Mouse (Mus musculus): ENCODE results near the gene Zfp239.
"Not testable (repeated sequence)": the region's sequence is repeated elsewhere in the genome, so short reads cannot be mapped to it uniquely, and the experiment has no call there.

The Zfp239 gene

GRCm38 (mm10) chr6:117861848-117862247, at the start of gene Zfp239:
Zfp239 (plus strand) TSS chr6:117862100.
- DNase-seq (ENCODE audit: low read depth, low spot score): no peak

GRCm38 (mm10) chr6:117814681-117815080, 47.2 kb upstream of the Zfp239 start:
- DNase-seq (ENCODE audit: low read depth, low spot score): no peak

- DNase-seq (ENCODE audit: low read depth, low spot score): no peak
Observed at GRCm38 (mm10) chr6:117817108-117817541, 44.8 kb upstream of the Zfp239 start.

GRCm38 (mm10) chr6:117820327-117820726, 41.6 kb upstream of the Zfp239 start:
- DNase-seq (ENCODE audit: low read depth, low spot score): no peak

GRCm38 (mm10) chr6:117825369-117825768, 36.5 kb upstream of the Zfp239 start:
- no peak for DNase-seq (ENCODE audit: low read depth, low spot score)

DNA sequence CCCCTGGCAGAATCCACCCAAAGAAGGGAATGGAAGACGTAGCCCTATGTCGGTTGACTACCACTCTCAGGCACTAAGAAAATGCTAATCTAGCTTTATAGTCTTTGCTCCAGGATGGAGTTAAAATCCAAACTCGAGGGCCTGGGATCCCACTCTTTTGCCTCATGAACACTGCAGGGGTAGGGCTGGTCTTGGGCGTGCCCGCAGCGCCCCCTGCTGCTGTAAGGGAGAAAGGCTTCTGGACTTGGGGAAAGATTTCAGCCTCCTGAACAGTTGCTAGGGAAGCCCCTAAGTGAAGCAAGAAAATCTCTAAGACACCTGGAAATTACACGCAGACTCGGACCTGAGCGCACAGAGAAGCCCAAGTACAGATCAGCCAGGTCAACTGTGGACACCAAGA, 33.6 kb upstream of the Zfp239 start:
- no peak for DNase-seq (ENCODE audit: low read depth, low spot score)

- peak; percentile 91 for DNase-seq (ENCODE audit: low read depth, low spot score)
Observed at GRCm38 (mm10) chr6:117840686-117841510, 21.0 kb upstream of the Zfp239 start, which contains the start of gene Zfp637. Zfp637 (plus strand) TSS chr6:117841180.

GRCm38 (mm10) chr6:117841511-117841955, 20.4 kb upstream of the Zfp239 start:
- peak; percentile 18 for DNase-seq (ENCODE audit: low read depth, low spot score)

DNA sequence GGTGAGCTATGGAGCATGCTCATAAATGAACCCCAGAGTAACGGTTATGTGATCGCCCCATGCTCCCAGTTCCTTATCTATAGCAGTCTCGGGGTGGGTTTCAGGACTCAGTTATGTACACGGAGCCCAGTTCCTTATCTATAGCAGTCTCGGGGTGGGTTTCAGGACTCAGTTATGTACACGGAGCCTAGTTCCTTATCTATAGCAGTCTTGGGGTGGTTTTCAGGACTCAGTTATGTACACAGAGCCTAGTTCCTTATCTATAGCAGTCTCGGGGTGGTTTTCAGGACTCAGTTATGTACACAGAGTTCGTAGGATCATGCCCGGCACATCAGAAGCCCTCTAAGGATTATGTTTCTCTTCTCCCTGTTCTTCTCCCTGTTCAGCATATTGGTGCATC, 17.3 kb upstream of the Zfp239 start:
- DNase-seq (ENCODE audit: low read depth, low spot score): no peak

GRCm38 (mm10) chr6:117846671-117847070, 15.2 kb upstream of the Zfp239 start:
- DNase-seq (ENCODE audit: low read depth, low spot score): not testable (repeated sequence)

- no peak for DNase-seq (ENCODE audit: low read depth, low spot score)
Observed at GRCm38 (mm10) chr6:117847772-117848171, 14.1 kb upstream of the Zfp239 start.

- DNase-seq (ENCODE audit: low read depth, low spot score): no peak
Observed at GRCm38 (mm10) chr6:117848577-117848976, 13.3 kb upstream of the Zfp239 start.

DNA sequence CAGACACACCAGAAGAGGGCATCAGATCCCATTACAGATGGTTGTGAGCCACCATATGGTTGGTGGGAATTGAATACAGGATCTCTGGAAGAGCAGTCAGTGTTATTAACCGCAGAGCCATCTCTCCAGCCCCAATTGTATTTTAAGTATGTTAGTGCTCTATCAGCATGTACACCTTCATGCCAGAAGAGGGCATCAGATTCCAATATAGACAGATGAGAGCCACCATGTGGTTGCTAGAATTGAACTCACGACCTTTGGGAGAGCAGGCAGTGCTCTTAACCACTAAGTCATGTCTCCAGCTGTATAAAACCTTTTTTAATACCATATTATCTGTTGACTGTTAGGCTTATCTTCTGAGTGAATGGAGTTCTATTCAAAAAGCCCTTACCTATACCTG, 10.2 kb upstream of the Zfp239 start:
- DNase-seq (ENCODE audit: low read depth, low spot score): no peak

DNA sequence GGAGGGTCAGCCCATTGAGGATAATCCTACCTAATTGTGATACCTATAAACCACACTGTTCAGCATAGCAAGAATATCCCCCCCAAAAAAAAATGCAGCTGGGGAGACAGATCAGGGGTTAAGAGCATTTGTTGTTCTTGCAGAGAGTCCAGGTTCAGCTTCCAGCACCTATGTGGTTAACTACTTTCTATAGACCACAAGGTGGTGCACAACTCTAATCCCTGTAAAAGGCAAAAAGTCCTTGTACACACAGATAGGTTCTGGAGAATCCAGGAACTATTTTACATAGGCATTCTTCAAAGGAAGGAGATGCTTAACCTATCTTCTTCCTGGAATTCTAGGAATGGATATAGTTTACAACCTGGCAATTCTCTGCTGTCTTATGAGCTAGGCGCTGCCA, 3.9 kb upstream of the Zfp239 start:
- no peak for DNase-seq (ENCODE audit: low read depth, low spot score)

DNA sequence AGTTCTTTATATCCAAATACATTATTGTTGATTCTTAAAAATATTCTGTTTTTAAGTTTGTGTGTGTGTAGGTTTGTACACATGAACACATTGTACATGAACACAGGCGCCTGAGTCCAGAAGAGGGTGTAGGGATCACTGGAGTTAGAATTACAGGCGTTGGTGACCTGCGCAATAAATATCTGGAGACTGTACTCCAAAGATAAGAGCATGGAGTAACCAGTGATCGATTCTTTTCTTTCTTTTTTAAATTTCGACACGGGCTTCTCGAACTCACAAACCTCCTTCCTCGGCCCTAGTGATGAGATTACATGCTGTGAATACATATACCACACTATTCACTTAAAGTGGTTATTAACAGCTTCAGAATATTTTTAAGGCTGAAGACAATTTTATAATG, 565 bp downstream of the Zfp239 start:
- no peak for DNase-seq (ENCODE audit: low read depth, low spot score)

DNA sequence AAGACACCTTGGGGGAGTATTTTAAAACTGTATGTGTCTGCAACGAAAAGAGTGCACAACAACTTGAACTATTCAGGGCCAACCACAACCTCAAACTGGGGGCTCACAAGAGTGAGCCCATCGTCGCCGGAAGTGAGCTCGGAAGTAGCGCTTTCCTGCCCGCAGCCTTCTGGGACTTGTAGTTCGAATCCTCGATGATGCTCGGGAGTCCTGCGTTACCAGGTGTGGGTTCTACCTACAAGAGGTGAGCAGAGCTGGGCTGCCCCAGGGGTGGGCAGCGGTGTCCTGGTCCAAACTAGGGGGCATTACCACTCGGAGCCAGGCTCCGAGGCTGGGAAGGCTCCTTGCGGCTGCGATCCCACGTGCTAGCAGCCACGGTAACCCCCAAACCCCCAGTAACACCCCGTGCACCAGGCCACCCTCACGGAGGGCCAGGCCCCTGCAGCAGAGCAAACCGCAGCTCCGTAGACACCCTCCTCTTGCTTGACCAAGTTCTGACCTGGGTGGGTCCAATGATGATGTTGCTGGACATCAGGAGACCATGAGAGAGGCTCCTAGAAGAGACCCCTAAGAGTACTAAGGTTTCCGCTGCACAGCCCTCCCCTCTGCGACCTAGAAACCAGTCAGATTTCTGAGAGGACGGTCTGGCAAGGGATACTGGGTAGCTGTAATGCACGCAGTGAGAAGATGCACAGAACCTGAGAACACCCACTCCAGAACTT, 1.2 kb downstream of the Zfp239 start:
- DNase-seq (ENCODE audit: low read depth, low spot score): peak; percentile 46

- no peak for DNase-seq (ENCODE audit: low read depth, low spot score)
Observed at GRCm38 (mm10) chr6:117863751-117864150, 1.9 kb downstream of the Zfp239 start.

DNA sequence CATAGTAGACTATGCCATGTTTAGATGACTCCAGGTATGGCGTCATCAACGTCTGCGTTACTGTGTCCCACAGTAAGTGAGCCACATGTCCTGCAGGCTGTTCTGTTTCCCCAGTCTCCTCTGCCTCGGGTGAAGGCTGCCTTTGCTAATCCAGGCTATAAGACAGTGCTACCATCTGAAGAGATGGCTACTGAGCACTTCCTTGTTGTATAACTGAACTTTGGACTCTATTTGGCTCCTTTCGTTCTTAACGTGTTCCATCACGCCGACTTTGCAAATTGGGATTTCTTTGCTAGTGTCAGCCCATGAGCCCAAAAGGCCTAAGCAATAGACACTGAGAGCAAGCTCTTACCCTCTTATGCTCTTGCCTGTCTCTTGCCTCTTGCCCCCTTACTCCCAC, 6.3 kb downstream of the Zfp239 start:
- DNase-seq (ENCODE audit: low read depth, low spot score): no peak

- DNase-seq (ENCODE audit: low read depth, low spot score): no peak
Observed at GRCm38 (mm10) chr6:117871034-117871433, 9.1 kb downstream of the Zfp239 start.

DNA sequence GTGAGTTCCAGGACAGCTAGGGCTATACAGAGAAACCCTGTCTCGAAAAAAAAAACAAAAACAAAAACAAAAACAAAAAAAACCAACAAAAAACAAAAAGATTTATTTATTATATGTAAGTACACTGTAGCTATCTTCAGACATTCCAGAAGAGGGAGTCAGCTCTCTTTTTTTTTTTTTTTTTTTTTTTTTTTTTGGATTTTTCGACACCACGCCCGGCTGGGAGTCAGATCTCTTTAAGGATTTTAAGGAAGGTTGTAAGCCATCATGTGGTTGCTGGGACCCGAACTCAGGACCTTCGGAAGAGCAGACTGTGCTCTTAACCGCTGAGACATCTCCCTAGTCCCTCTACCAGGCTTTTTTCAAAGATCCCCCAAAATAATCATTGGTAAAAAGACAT, 11.6 kb downstream of the Zfp239 start:
- DNase-seq (ENCODE audit: low read depth, low spot score): not testable (repeated sequence)

DNA sequence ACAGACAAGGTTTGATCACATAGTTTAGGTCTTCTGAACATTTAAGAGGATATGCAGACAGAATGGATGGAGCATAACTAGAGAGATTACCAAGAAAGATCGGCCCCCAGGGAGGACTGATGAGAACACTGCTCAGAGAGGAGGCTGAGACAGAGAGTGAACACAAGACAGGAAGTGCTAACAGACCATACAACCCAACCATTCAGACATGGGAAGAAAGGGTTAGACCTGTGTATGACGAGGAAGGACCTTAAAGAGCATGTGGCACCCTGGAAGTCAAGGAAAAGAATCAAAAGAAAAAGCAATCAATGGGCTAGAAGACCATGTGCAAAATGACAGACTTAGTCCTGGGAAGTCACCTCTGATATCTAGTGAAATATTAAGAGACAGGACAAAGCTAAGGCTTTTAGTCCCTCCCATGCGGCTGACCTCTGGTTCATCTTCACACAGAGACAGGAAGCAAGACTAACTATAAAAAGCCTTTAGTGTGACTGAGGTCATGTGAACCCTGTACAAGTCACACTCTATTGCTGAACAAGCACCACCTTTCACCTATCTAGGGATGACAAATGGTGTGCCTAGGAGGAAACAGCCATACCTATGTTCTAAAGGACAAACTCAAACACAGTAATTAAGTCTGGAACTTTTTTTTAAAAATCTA, 12.9 kb downstream of the Zfp239 start:
- DNase-seq (ENCODE audit: low read depth, low spot score): no peak

Data from brain, embryonic 18.5 days (tissue).